Mouse (Mus musculus) heart, embryonic 14.5 days (tissue): ENCODE measurements around the gene Asb12. TPM values are rescaled to one million over a fixed set of nuclear protein-coding genes. Genes with fewer than 3 reads are reported as not detected.

Experiments
- ATAC-seq: fragments of 200-750 bp; cut with Nextera tagmentation; 2 replicates; pipeline ENCODE4 v1.8.0; 2017; ENCODE audit warnings: low read depth, moderate TSS enrichment; ENCODE audit not compliant: insufficient number of reproducible peaks, insufficient read depth, low FRiP score
- H3K27ac ChIP-seq, 2 experiments: fragments of 200-500 bp in 1 of 2; fragments of 300-500 bp in 1 of 2; sonication (generic) in 1 of 2; replicated peaks in 1 of 2; 2 replicates each; pipeline ENCODE4 v1.5.1; 2012 to 2014; ENCODE audit warnings: low read depth in 2 of 2, low read length in 2 of 2, control low read depth in 1 of 2, mild to moderate bottlenecking in 1 of 2, mixed read lengths in 1 of 2; ENCODE audit not compliant: control insufficient read depth in 1 of 2, insufficient read depth in 1 of 2
- H3K27me3 ChIP-seq: fragments of 300-500 bp; sonication (generic); 2 replicates; pipeline ENCODE4 v1.6.1; 2014; ENCODE audit warnings: mild to moderate bottlenecking, low read length, control low read depth; ENCODE audit not compliant: control insufficient read depth, insufficient read depth
- H3K36me3 ChIP-seq: fragments of 300-500 bp; sonication (generic); 2 replicates; pipeline ENCODE4 v1.6.1; 2014; ENCODE audit warnings: mild to moderate bottlenecking, control low read depth, low read length, mixed read lengths; ENCODE audit not compliant: control insufficient read depth, insufficient read depth
- H3K4me1 ChIP-seq, 2 experiments: fragments of 200-500 bp in 1 of 2; fragments of 300-500 bp in 1 of 2; sonication (generic) in 1 of 2; 2 replicates each; pipeline ENCODE4 v1.6.1; 2012 to 2014; ENCODE audit warnings: low read length in 2 of 2, control low read depth in 1 of 2, mixed read lengths in 1 of 2; ENCODE audit not compliant: control insufficient read depth in 2 of 2, insufficient read depth in 2 of 2
- H3K4me2 ChIP-seq: fragments of 300-500 bp; sonication (generic); 2 replicates; pipeline ENCODE4 v1.6.1; 2014; ENCODE audit warnings: mild to moderate bottlenecking, low read length
- H3K4me3 ChIP-seq, 2 experiments: fragments of 200-500 bp in 1 of 2; fragments of 300-500 bp in 1 of 2; sonication (generic) in 1 of 2; 2 replicates each; pipeline ENCODE4 v1.5.1; 2012 to 2014; ENCODE audit warnings: low read length in 2 of 2, mild to moderate bottlenecking in 2 of 2, control low read depth in 1 of 2, low read depth in 1 of 2, moderate library complexity in 1 of 2; ENCODE audit not compliant: control insufficient read depth in 1 of 2, insufficient read depth in 1 of 2
- H3K9ac ChIP-seq: fragments of 300-500 bp; sonication (generic); 2 replicates; pipeline ENCODE4 v1.6.1; 2014; ENCODE audit warnings: mild to moderate bottlenecking, low read length
- H3K9me3 ChIP-seq: fragments of 300-500 bp; sonication (generic); 2 replicates; pipeline ENCODE4 v1.6.1; 2016; ENCODE audit warnings: low read length, control low read depth; ENCODE audit not compliant: control insufficient read depth
- WGBS: fragments of 180-500 bp; shearing (Covaris S2); extraction: QIAGEN DNeasy Blood & Tissue Kit; methylation state at CpG from one replicate; pipeline ENCODE4 v1.1.7; 2014; 5-methylcytosine and 5-hydroxymethylcytosine counted together
- polyA plus RNA-seq: library from polyadenylated mRNA; unstranded; fragments of >200 nt; fragmentation: Nextera tagmentation; extraction: Ambion mirVana; gene quantifications from 2 replicates; pipeline ENCODE4 v1.2.1, GENCODE M21; 2014

The Asb12 gene
- polyA plus RNA-seq, 1 experiment from 2014 or later, result 3.2 TPM

- peak overlapping the region; percentile 55 to 86 for H3K4me3 ChIP-seq
- H3K4me2 ChIP-seq, result peak overlapping the region; percentile 66
- H3K27me3 ChIP-seq, result no peaks in the 10 kb centered on the region
- H3K9ac ChIP-seq, result peak overlapping the region; percentile 78
- H3K36me3 ChIP-seq, result no peaks in the 10 kb centered on the region
- H3K9me3 ChIP-seq, result no peaks in the 10 kb centered on the region
- ATAC-seq, result no peak
- H3K4me1 ChIP-seq, result peaks cover 4 to 16% of the 10 kb centered on the region in 2 experiments; a peak in 2 of 4 replicates
- 35% methylated on average over 3 of the region's 3 CpGs for WGBS
- H3K27ac ChIP-seq, result peak overlapping the region; percentile 75 to 87
Measured at GRCm38 (mm10) chrX:95445141-95445540, 112.6 kb downstream of the Asb12 start.

GRCm38 (mm10) chrX:95444776-95445111 lies 113.0 kb downstream of the Asb12 start, which contains the start of gene Amer1:
Gene Amer1 (minus strand): TSS chrX:95444872.
- peak within 1 kb of the TSS; percentile 86 to 87 for H3K27ac ChIP-seq
- H3K9ac ChIP-seq, result peak within 1 kb of the TSS; percentile 78
- whole genome bisulfite sequencing, result 17% methylated on average over 19 of the region's 19 CpGs
- H3K4me2 ChIP-seq, result peak within 1 kb of the TSS; percentile 66
- peak within 1 kb of the TSS; percentile 55 to 86 for H3K4me3 ChIP-seq
- H3K4me1 ChIP-seq, result peaks cover 4 to 16% of the 10 kb centered on the region in 2 experiments; a peak in 2 of 4 replicates
- no peaks in the 10 kb centered on the region for H3K36me3 ChIP-seq
- no peaks in the 10 kb centered on the region for H3K9me3 ChIP-seq
- H3K27me3 ChIP-seq, result no peaks in the 10 kb centered on the region
- peak; percentile 94 for ATAC-seq

GRCm38 (mm10) chrX:95443898-95444775 lies 113.7 kb downstream of the Asb12 start:
- 18% methylated on average over 42 of the region's 42 CpGs for WGBS
- ATAC-seq, result peak; percentile 54
- Histone ChIP-seq H3K4me1 (peaks cover 4 to 16% of the 10 kb centered on the region in 2 experiments; a peak in 2 of 4 replicates), H3K36me3 (no peaks in the 10 kb centered on the region), H3K4me2 (peak overlapping the region; percentile 66), H3K4me3 (peak overlapping the region; percentile 55 to 86), H3K27me3 (no peaks in the 10 kb centered on the region), H3K27ac (peak overlapping the region; percentile 86 to 87), H3K9ac (peak overlapping the region; percentile 78), H3K9me3 (no peaks in the 10 kb centered on the region)

- ATAC-seq, result 0 out of 2 replicates have a peak, but pooled peaks have one; percentile 7
- H3K27me3 ChIP-seq, result no peaks in the 10 kb centered on the region
- H3K4me2 ChIP-seq, result peak overlapping the region; percentile 66
- H3K9me3 ChIP-seq, result no peaks in the 10 kb centered on the region
- H3K27ac ChIP-seq, result peak overlapping the region; percentile 86 to 87
- 33% methylated on average over 12 of the region's 12 CpGs for WGBS
- no peaks in the 10 kb centered on the region for H3K36me3 ChIP-seq
- peak overlapping the region; percentile 78 for H3K9ac ChIP-seq
- peak overlapping the region; percentile 55 to 86 for H3K4me3 ChIP-seq
- peaks cover 4 to 16% of the 10 kb centered on the region in 2 experiments; a peak in 2 of 4 replicates for H3K4me1 ChIP-seq
Measured at GRCm38 (mm10) chrX:95443390-95443789, 114.4 kb downstream of the Asb12 start.

GRCm38 (mm10) chrX:95442261-95442660 lies 115.5 kb downstream of the Asb12 start:
- Histone ChIP-seq H3K4me2 (peak overlapping the region; percentile 66), H3K4me3 (no peak overlapping the region), H3K27me3 (no peaks in the 10 kb centered on the region), H3K9me3 (no peaks in the 10 kb centered on the region), H3K4me1 (peaks cover 4 to 16% of the 10 kb centered on the region in 2 experiments; a peak in 2 of 4 replicates), H3K27ac (peak overlapping the region in 1 of 2 experiments; percentile 19; a peak in 1 of 4 replicates), H3K36me3 (no peaks in the 10 kb centered on the region), H3K9ac (0 out of 2 replicates have a peak overlapping the region, but pooled peaks have one; percentile 11)
- no peak for ATAC-seq
- WGBS, result 47% methylated on average over 1 of the region's 1 CpGs

GRCm38 (mm10) chrX:95441290-95441689 lies 116.5 kb downstream of the Asb12 start:
- no peak for ATAC-seq
- Histone ChIP-seq H3K4me3 (no peak overlapping the region), H3K9me3 (no peaks in the 10 kb centered on the region), H3K4me1 (peaks cover 4 to 16% of the 10 kb centered on the region in 2 experiments; a peak in 2 of 4 replicates), H3K9ac (no peak overlapping the region), H3K4me2 (no peak overlapping the region), H3K27me3 (no peaks in the 10 kb centered on the region), H3K36me3 (no peaks in the 10 kb centered on the region), H3K27ac (no peak overlapping the region)

- no peaks in the 10 kb centered on the region for H3K36me3 ChIP-seq
- peaks cover 2 to 16% of the 10 kb centered on the region in 2 experiments; a peak in 2 of 4 replicates for H3K4me1 ChIP-seq
- H3K4me2 ChIP-seq, result no peak overlapping the region
- H3K9ac ChIP-seq, result no peak overlapping the region
- H3K27ac ChIP-seq, result no peak overlapping the region
- ATAC-seq, result no peak
- 71% methylated on average over 4 of the region's 4 CpGs for WGBS
- H3K4me3 ChIP-seq, result no peak overlapping the region
- H3K27me3 ChIP-seq, result no peaks in the 10 kb centered on the region
- H3K9me3 ChIP-seq, result no peaks in the 10 kb centered on the region
Measured at GRCm38 (mm10) chrX:95438491-95438890, 119.3 kb downstream of the Asb12 start.
